Mouse (Mus musculus) bone marrow, adult 2 months (tissue): ENCODE measurements around the gene Cyp2d12. TPM values are rescaled to one million over a fixed set of nuclear protein-coding genes. Genes with fewer than 3 reads are reported as not detected.
"Not testable (repeated sequence)": the region's sequence is repeated elsewhere in the genome, so short reads cannot be mapped to it uniquely, and the experiment has no call there.

Source experiments
- H3K27ac ChIP-seq: fragments of 200-500 bp; 2 replicates; pipeline ENCODE4 v1.5.1; 2012; ENCODE audit warnings: low read depth, mild to moderate bottlenecking, control low read depth, inconsistent platforms, low read length; ENCODE audit not compliant: control insufficient read depth, poor library complexity, insufficient read depth
- H3K4me1 ChIP-seq: fragments of 200-500 bp; 2 replicates; pipeline ENCODE4 v1.6.1; 2011; ENCODE audit warnings: low read length; ENCODE audit not compliant: control insufficient read depth, insufficient read depth
- H3K4me3 ChIP-seq: fragments of 200-500 bp; replicated peaks from 2 replicates; pipeline ENCODE3; 2011; ENCODE audit warnings: mild to moderate bottlenecking, low read depth, low read length, control low read depth; ENCODE audit not compliant: control insufficient read depth
- CTCF ChIP-seq: fragments of 200-500 bp; IDR thresholded peaks from 2 replicates; pipeline ENCODE4 v1.5.1; 2011; ENCODE audit warnings: low read length, control low read depth; ENCODE audit not compliant: control insufficient read depth, insufficient read depth
- POLR2A ChIP-seq: fragments of 200-500 bp; IDR thresholded peaks from 2 replicates; pipeline ENCODE4 v1.6.1; 2011; ENCODE audit warnings: low read depth, mild to moderate bottlenecking, control low read depth, low read length, borderline replicate concordance; ENCODE audit not compliant: control insufficient read depth
- WGBS: fragments of 180-500 bp; shearing (Covaris S2); methylation state at CpG from one replicate; pipeline ENCODE4 v1.1.7; 2018; 5-methylcytosine and 5-hydroxymethylcytosine counted together
- polyA plus RNA-seq: library from polyadenylated mRNA; stranded (reverse); fragments of >200 nt; gene quantifications from 2 replicates; pipeline ENCODE4 v1.2.4, GENCODE M21; 2011; ENCODE audit warnings: low replicate concordance; ENCODE audit not compliant: missing spikeins, insufficient read depth, insufficient read length

The Cyp2d12 gene
- not detected in 2 replicates for polyA plus RNA-seq

GRCm38 (mm10) chr15:82554531-82555230 is at the start of gene Cyp2d12:
Gene Cyp2d12, plus strand, starts transcription at chr15:82555072.
- no peak within 1 kb of the TSS for H3K27ac ChIP-seq
- 73% methylated on average over 7 of the region's 7 CpGs for WGBS
- H3K4me1 ChIP-seq: no peaks in the 10 kb centered on the region
- no peak within 1 kb of the TSS for H3K4me3 ChIP-seq
- TF ChIP-seq POLR2A (no peak), CTCF (no peak)

DNA sequence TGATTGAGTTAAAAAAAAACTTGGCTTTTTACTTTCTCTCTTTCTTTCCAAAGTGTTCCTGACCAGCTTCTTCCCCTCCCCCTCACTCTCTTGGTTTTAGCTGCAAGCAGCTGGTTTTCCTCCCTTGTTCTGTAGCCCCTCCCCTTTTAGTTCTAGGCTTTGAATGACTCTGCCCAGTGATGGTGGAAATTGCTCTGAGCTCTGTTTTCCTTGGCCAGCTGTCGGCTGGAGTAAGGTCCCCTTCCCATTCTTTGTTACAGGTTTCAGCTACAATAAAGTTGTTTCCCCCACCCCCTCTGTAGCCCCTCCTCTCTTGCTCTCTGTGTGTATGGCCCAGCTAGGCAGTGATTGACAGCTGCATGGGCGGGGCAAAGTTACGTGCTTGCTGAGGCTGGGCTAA is 47.9 kb upstream of the Cyp2d12 start:
- H3K4me3 ChIP-seq: no peak overlapping the region
- TF ChIP-seq POLR2A (no peak), CTCF (no peak)
- 68% methylated on average over 3 of the region's 3 CpGs for WGBS
- no peak overlapping the region for H3K27ac ChIP-seq
- no peaks in the 10 kb centered on the region for H3K4me1 ChIP-seq

GRCm38 (mm10) chr15:82507740-82508139 is 47.1 kb upstream of the Cyp2d12 start:
- 45% methylated on average over 4 of the region's 4 CpGs for WGBS
- H3K4me3 ChIP-seq, H3K27ac ChIP-seq, H3K4me1 ChIP-seq: not testable (repeated sequence)

DNA sequence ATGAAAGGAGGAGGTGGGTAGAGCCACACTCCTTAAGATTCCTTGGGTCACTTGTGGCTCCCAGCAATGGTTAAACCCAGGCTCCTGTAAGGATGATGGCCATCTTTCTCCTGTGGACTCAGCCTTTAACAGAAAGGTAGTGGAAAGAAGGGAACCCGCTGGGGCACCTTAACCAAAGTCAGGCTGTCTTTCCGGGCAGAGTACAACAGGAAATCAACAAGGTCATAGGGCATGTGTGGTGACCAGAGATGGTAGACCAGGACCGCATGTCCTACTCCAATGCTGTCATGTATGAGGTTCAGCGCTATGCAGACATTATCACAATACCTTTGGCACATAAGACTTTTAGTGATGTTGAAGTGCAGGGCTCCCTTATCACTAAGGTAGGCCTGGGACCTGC is 45.4 kb upstream of the Cyp2d12 start:
- not testable (repeated sequence) for H3K4me1 ChIP-seq, H3K27ac ChIP-seq, H3K4me3 ChIP-seq
- 69% methylated on average over 4 of the region's 4 CpGs for WGBS

GRCm38 (mm10) chr15:82510500-82510899 is 44.4 kb upstream of the Cyp2d12 start:
- H3K4me3 ChIP-seq, H3K27ac ChIP-seq, H3K4me1 ChIP-seq: not testable (repeated sequence)

GRCm38 (mm10) chr15:82512111-82512510 is 42.8 kb upstream of the Cyp2d12 start:
- H3K4me1 ChIP-seq, H3K4me3 ChIP-seq, H3K27ac ChIP-seq: not testable (repeated sequence)
- WGBS: 64% methylated on average over 2 of the region's 2 CpGs

DNA sequence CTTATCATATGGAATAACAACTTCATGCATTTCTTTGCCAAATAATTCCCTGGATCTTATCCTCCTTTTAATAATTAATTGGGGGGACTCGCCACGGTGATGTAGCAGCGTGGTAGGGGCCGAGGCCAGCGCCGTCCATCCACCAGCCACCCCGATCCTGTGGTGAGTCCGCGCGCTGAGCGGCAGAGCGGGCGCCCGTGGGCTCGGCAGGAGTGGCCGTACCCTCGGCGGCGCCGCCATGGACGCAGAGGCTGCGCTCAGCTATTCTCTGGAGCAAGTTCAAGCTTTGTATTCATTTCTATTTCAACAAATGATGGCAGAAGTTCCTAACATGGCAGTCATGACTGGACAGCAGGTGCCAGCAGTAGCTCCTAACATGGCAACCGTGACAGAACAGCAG is 38.7 kb upstream of the Cyp2d12 start:
- H3K27ac ChIP-seq, H3K4me1 ChIP-seq, H3K4me3 ChIP-seq: not testable (repeated sequence)
- WGBS: 85% methylated on average over 23 of the region's 23 CpGs

GRCm38 (mm10) chr15:82527371-82527770 is 27.5 kb upstream of the Cyp2d12 start:
- not testable (repeated sequence) for H3K27ac ChIP-seq, H3K4me1 ChIP-seq, H3K4me3 ChIP-seq
- 70% methylated on average over 7 of the region's 9 CpGs for WGBS

DNA sequence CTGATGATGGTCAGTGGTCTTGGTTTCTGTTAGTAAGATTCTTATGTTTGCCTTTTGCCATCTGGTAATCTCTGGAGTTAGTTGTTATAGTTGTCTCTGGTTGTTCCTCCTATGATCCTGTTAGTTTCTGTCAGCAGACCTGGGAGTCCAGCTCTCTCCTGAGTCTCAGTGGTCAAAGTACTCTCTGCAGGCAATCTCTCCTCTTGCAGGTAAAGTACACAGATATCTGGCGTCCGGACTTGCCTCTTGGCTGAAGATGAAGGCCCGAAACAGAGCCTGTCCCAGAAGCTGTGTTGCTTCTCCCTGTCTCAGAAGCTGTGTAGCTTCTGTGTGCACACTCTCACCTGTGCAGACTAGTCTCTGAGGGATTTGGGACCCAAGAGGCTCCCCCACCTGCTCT is 22.2 kb upstream of the Cyp2d12 start:
- 80% methylated on average over 3 of the region's 3 CpGs for WGBS
- not testable (repeated sequence) for H3K4me1 ChIP-seq, H3K27ac ChIP-seq

GRCm38 (mm10) chr15:82542976-82543375 is 11.9 kb upstream of the Cyp2d12 start:
- H3K27ac ChIP-seq, H3K4me3 ChIP-seq, H3K4me1 ChIP-seq: not testable (repeated sequence)
- 60% methylated on average over 3 of the region's 3 CpGs for WGBS

More for the DNA sequence above, 22.2 kb upstream of the Cyp2d12 start:
- not testable (repeated sequence) for H3K4me3 ChIP-seq

- not testable (repeated sequence) for H3K27ac ChIP-seq, H3K4me3 ChIP-seq, H3K4me1 ChIP-seq
Measured at GRCm38 (mm10) chr15:82544561-82544960, 10.3 kb upstream of the Cyp2d12 start.

- WGBS: 87% methylated on average over 4 of the region's 4 CpGs
- H3K4me3 ChIP-seq, H3K27ac ChIP-seq, H3K4me1 ChIP-seq: not testable (repeated sequence)
Measured at GRCm38 (mm10) chr15:82547753-82548152, 7.1 kb upstream of the Cyp2d12 start.

DNA sequence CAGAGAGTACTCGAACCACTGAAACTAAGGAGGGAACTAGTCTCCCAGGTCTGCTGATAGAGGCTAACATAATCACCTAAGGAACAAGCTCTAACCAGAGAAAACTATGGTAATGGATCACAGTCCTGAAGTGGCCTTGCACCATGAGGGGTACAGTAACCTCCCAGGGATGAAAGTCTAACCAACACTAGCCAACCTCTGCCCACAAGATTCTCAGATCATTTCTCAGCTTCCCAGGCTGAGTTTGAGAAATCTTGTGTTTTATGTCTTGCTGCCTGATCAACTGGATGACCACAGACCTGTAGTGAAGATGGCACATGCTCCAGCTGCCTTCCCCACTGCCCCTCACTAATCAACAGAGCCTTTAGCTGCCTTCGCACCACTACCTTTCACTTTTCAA is 1.7 kb upstream of the Cyp2d12 start:
- not testable (repeated sequence) for H3K4me3 ChIP-seq, H3K27ac ChIP-seq, H3K4me1 ChIP-seq
- WGBS: 88% methylated on average over 2 of the region's 2 CpGs
